Mouse (Mus musculus) myocyte (in vitro differentiated cells): ENCODE measurements around the gene Tex261. TPM values are rescaled to one million over a fixed set of nuclear protein-coding genes. Genes with fewer than 3 reads are reported as not detected.

Experiments used
- H3K27me3 ChIP-seq: one replicate; pipeline ENCODE4 v1.6.1; 2011; ENCODE audit not compliant: control insufficient read depth, insufficient read depth, insufficient read length
- H3K36me3 ChIP-seq: one replicate; pipeline ENCODE4 v1.6.1; 2011; ENCODE audit not compliant: control insufficient read depth, insufficient read depth
- H3K4me2 ChIP-seq: one replicate; pipeline ENCODE4 v1.6.1; 2011; ENCODE audit warnings: low read depth, control low read depth
- H3K4me3 ChIP-seq: one replicate; pipeline ENCODE4 v1.5.1; 2011; ENCODE audit warnings: mild to moderate bottlenecking, control low read depth, moderate library complexity
- H3K79me2 ChIP-seq: one replicate; pipeline ENCODE4 v1.6.1; 2011; ENCODE audit not compliant: control insufficient read depth, insufficient read depth
- H3ac ChIP-seq: one replicate; pipeline ENCODE4 v1.6.1; 2011; ENCODE audit not compliant: control insufficient read depth, insufficient read length
- CEBPB ChIP-seq: IDR thresholded peaks from 2 replicates; pipeline ENCODE4 v1.6.1; 2011; ENCODE audit warnings: mild to moderate bottlenecking, moderate library complexity; ENCODE audit not compliant: poor library complexity, insufficient read depth, severe bottlenecking
- E2F4 ChIP-seq: IDR thresholded peaks from one replicate; pipeline ENCODE4 v1.6.1; 2011; ENCODE audit warnings: mild to moderate bottlenecking, control low read depth, moderate library complexity; ENCODE audit not compliant: insufficient read depth
- MAX ChIP-seq: IDR thresholded peaks from one replicate; pipeline ENCODE4 v1.6.1; 2011; ENCODE audit warnings: low read depth, mild to moderate bottlenecking, control low read depth
- MYOD1 ChIP-seq, 3 experiments: IDR thresholded peaks; one replicate each; pipeline ENCODE4 v1.6.1; 2011; ENCODE audit warnings: control low read depth in 2 of 3, low read depth in 2 of 3, mild to moderate bottlenecking in 2 of 3, moderate library complexity in 1 of 3; ENCODE audit not compliant: insufficient read length in 2 of 3, control insufficient read depth in 1 of 3
- MYOG ChIP-seq, 3 experiments: IDR thresholded peaks; one replicate each; pipeline ENCODE4 v1.6.1; 2011; ENCODE audit warnings: control low read depth in 2 of 3, low read depth in 2 of 3, mild to moderate bottlenecking in 2 of 3; ENCODE audit not compliant: insufficient read length in 2 of 3, control insufficient read depth in 1 of 3, insufficient read depth in 1 of 3
- POLR2A ChIP-seq: IDR thresholded peaks from one replicate; pipeline ENCODE4 v1.6.1; 2011; ENCODE audit warnings: low read depth, mild to moderate bottlenecking, control low read depth, moderate library complexity; ENCODE audit not compliant: insufficient read length
- POLR2AphosphoS2 ChIP-seq: IDR thresholded peaks from one replicate; pipeline ENCODE4 v1.6.1; 2011; ENCODE audit warnings: low read depth, control low read depth; ENCODE audit not compliant: insufficient read length
- REST ChIP-seq: IDR thresholded peaks from one replicate; pipeline ENCODE4 v1.6.1; 2011; ENCODE audit warnings: mild to moderate bottlenecking, control low read depth, moderate library complexity; ENCODE audit not compliant: insufficient read depth, insufficient read length
- SRF ChIP-seq: IDR thresholded peaks from one replicate; pipeline ENCODE4 v1.6.1; 2011; ENCODE audit warnings: low read depth; ENCODE audit not compliant: control insufficient read depth, insufficient read length
- TCF12 ChIP-seq: IDR thresholded peaks from one replicate; pipeline ENCODE4 v1.6.1; 2011; ENCODE audit warnings: mild to moderate bottlenecking, control low read depth; ENCODE audit not compliant: poor library complexity, insufficient read depth, severe bottlenecking
- TCF3 ChIP-seq: IDR thresholded peaks from one replicate; pipeline ENCODE4 v1.6.1; 2011; ENCODE audit warnings: low read depth, control low read depth; ENCODE audit not compliant: insufficient read length
- USF1 ChIP-seq: IDR thresholded peaks from one replicate; pipeline ENCODE4 v1.6.1; 2011; ENCODE audit warnings: low read depth, mild to moderate bottlenecking, control low read depth, moderate library complexity
- polyA plus RNA-seq: library from polyadenylated mRNA; unstranded; fragments of >200 nt; fragmentation: generic; extraction: Trizol; gene quantifications from one replicate; pipeline ENCODE4 v1.2.1, GENCODE M21; 2012; ENCODE audit warnings: missing spikeins

The Tex261 gene
- polyA plus RNA-seq, 1 experiment, result 70.7 TPM

- no peak within 1 kb of the TSS for H3K4me2 ChIP-seq
- no peaks in the 10 kb centered on the region for H3K36me3 ChIP-seq
- H3K4me3 ChIP-seq, result no peak within 1 kb of the TSS
- H3ac ChIP-seq, result no peak within 1 kb of the TSS
- TF ChIP-seq E2F4, result no peak
- no peak for TF ChIP-seq REST
- TF ChIP-seq USF1, result no peak
- TF ChIP-seq SRF, result no peak
- TF ChIP-seq TCF3, result no peak
- TF ChIP-seq TCF12, result no peak
- no peak for TF ChIP-seq MAX
- TF ChIP-seq MYOD1 (IDR thresholded peaks at IDR 0.05; ENCODE audit: control insufficient read depth in 1 of 3, insufficient read length in 2 of 3, low read depth in 2 of 3), result no peak
- TF ChIP-seq POLR2A, result no peak
- no peak for TF ChIP-seq POLR2AphosphoS2
- TF ChIP-seq MYOG (IDR thresholded peaks at IDR 0.05; ENCODE audit: control insufficient read depth in 1 of 3, insufficient read depth in 1 of 3, insufficient read length in 2 of 3, low read depth in 2 of 3), result no peak
- no peak for TF ChIP-seq CEBPB
- H3K27me3 ChIP-seq, result peaks cover 11% of the 10 kb centered on the region
- no peaks in the 10 kb centered on the region for H3K79me2 ChIP-seq
Observed at GRCm38 (mm10) chr6:83762344-83762743, 13.3 kb downstream of the Tex261 start, which contains the start of gene Ankrd53. TSS of gene Ankrd53 (plus strand) at chr6:83762644.

- H3K4me3 ChIP-seq, result no peak overlapping the region
- no peak overlapping the region for H3ac ChIP-seq
- no peak for TF ChIP-seq TCF3
- TF ChIP-seq SRF, result no peak
- TF ChIP-seq MAX, result no peak
- no peak for TF ChIP-seq E2F4
- no peak for TF ChIP-seq POLR2A
- TF ChIP-seq CEBPB, result no peak
- no peak for TF ChIP-seq MYOG (IDR thresholded peaks at IDR 0.05; ENCODE audit: control insufficient read depth in 1 of 3, insufficient read depth in 1 of 3, insufficient read length in 2 of 3, low read depth in 2 of 3)
- no peak for TF ChIP-seq POLR2AphosphoS2
- no peak for TF ChIP-seq REST
- no peak for TF ChIP-seq TCF12
- no peak for TF ChIP-seq MYOD1 (IDR thresholded peaks at IDR 0.05; ENCODE audit: control insufficient read depth in 1 of 3, insufficient read length in 2 of 3, low read depth in 2 of 3)
- no peak for TF ChIP-seq USF1
Observed at GRCm38 (mm10) chr6:83756051-83756450, 19.6 kb downstream of the Tex261 start.

GRCm38 (mm10) chr6:83750171-83750684 lies 25.4 kb downstream of the Tex261 start:
- no peaks in the 10 kb centered on the region for H3K36me3 ChIP-seq
- peak overlapping the region; percentile 45 for H3K4me2 ChIP-seq
- peaks cover 66% of the 10 kb centered on the region for H3K27me3 ChIP-seq
- no peak overlapping the region for H3ac ChIP-seq
- H3K79me2 ChIP-seq, result no peaks in the 10 kb centered on the region
- H3K4me3 ChIP-seq, result no peak overlapping the region
- TF ChIP-seq POLR2A (no peak), USF1 (no peak), SRF (no peak), TCF3 (no peak), MAX (no peak), TCF12 (no peak), MYOD1 (IDR thresholded peaks at IDR 0.05; ENCODE audit: control insufficient read depth in 1 of 3, insufficient read length in 2 of 3, low read depth in 2 of 3) (no peak), REST (no peak), E2F4 (no peak), POLR2AphosphoS2 (no peak), MYOG (IDR thresholded peaks at IDR 0.05; ENCODE audit: control insufficient read depth in 1 of 3, insufficient read depth in 1 of 3, insufficient read length in 2 of 3, low read depth in 2 of 3) (no peak), CEBPB (no peak)

More at GRCm38 (mm10) chr6:83756051-83756450, 19.6 kb downstream of the Tex261 start:
- Histone ChIP-seq H3K27me3 (peaks cover 63% of the 10 kb centered on the region), H3K4me2 (no peak overlapping the region), H3K36me3 (no peaks in the 10 kb centered on the region), H3K79me2 (no peaks in the 10 kb centered on the region)

DNA sequence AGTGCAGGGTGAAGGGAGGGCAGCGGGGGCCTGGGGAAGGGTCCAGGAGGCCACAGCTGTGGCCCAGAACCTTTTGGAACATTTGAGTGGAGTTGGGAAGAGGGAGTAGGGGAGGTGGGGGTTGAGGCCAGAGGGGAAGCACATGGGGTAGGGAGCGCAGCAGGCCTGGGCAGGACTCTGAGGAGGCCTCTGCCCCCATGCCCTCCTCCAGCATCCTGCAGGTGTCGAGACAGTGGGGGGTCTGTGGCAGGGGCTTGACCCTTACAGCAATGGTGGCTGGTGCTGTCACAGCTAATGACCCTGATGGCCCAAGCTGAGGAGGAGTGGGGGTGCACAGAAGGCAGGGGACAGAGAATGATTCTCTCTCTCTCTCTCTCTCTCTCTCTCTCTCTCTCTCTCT lies 26.3 kb downstream of the Tex261 start:
- H3K27me3 ChIP-seq, result peaks cover 68% of the 10 kb centered on the region
- H3K36me3 ChIP-seq, result no peaks in the 10 kb centered on the region
- no peak overlapping the region for H3K4me2 ChIP-seq
- no peak overlapping the region for H3K4me3 ChIP-seq
- no peak overlapping the region for H3ac ChIP-seq
- TF ChIP-seq USF1, result no peak
- TF ChIP-seq POLR2AphosphoS2, result no peak
- no peak for TF ChIP-seq SRF
- TF ChIP-seq TCF3, result no peak
- TF ChIP-seq TCF12, result no peak
- TF ChIP-seq CEBPB, result no peak
- TF ChIP-seq E2F4, result no peak
- TF ChIP-seq MYOG (IDR thresholded peaks at IDR 0.05; ENCODE audit: control insufficient read depth in 1 of 3, insufficient read depth in 1 of 3, insufficient read length in 2 of 3, low read depth in 2 of 3), result no peak
- no peak for TF ChIP-seq MAX
- no peak for TF ChIP-seq MYOD1 (IDR thresholded peaks at IDR 0.05; ENCODE audit: control insufficient read depth in 1 of 3, insufficient read length in 2 of 3, low read depth in 2 of 3)
- no peaks in the 10 kb centered on the region for H3K79me2 ChIP-seq
